In genomic region chr4:45909256-45909655, GRCm38 (mm10) we compare ENCODE assay signal across 25 mouse cellular contexts. TPM values are rescaled to one million over a fixed set of nuclear protein-coding genes. Genes with fewer than 3 reads are reported as not detected.
DNase-seq lines count a peak whose midpoint lies in the region; ATAC-seq and TF ChIP-seq lines count a peak whose summit lies in the region.
"Had no signal": no experiment of that assay in that cellular context is flagged by ENCODE, and none has a peak within 500 bp of the region (broad histone marks: within the 10 kb centered on the region; RNA-seq: fewer than 3 reads in every experiment).

No protein-coding gene starts in this region.

- intact Hi-C loops in left cerebral cortex, postnatal 36 days (cut with DNase I) = no loop called here

- H3K4me2 ChIP-seq in hindbrain, postnatal 0 days (ENCODE audit: low read depth, low read length) = no peak overlapping the region
- H3K4me2 ChIP-seq: heart, embryonic 15.5 days; limb, embryonic 12.5 days; liver, embryonic 12.5 days had no signal

- no peak for ATAC-seq in hindbrain, postnatal 0 days
- ATAC-seq: forebrain, embryonic 16.5 days; liver, embryonic 12.5 days; midbrain, embryonic 16.5 days had no signal

- no peak overlapping the region for H3K27ac ChIP-seq in hindbrain, postnatal 0 days
- H3K27ac ChIP-seq: gastrocnemius, adult 2 months; heart, embryonic 15.5 days; limb, embryonic 12.5 days; liver, embryonic 12.5 days had no signal

- DNase-seq in layer of hippocampus, adult 11-12 months (ENCODE audit: low spot score) = peak; percentile 15
- DNase-seq in layer of hippocampus, postnatal 14 days (ENCODE audit: low spot score in 2 of 2) = no peak
- peak; percentile 43 for DNase-seq in frontal cortex, postnatal 36 days (ENCODE audit: low spot score in 2 of 2)
- DNase-seq in layer of hippocampus, adult 9-11 months = peak; percentile 30
- peak; percentile 35 to 39 for DNase-seq in left cerebral cortex, postnatal 36 days (ENCODE audit: low spot score in 2 of 2)
- DNase-seq in urinary bladder, postnatal 10 days (ENCODE audit: low spot score) = no peak
- DNase-seq in gastrocnemius, postnatal 25 days = no peak
- DNase-seq in hindbrain, postnatal 0 days (ENCODE audit: low spot score) = no peak
- DNase-seq: adrenal gland, postnatal 25 days; B cell, adult 2 months; cerebellum, adult 11-12 months; cerebellum, postnatal 14 days; gastrocnemius, adult 2 months; heart, postnatal 4 days; kidney, adult 2 months; kidney, postnatal 25 days; lung, adult 2 months; lung, postnatal 36 days; thymus, postnatal 14 days had no signal

- TF ChIP-seq CTCF in hindbrain, postnatal 0 days (IDR thresholded peaks at IDR 0.05; ENCODE audit: low read depth) = no peak

- no peaks in the 10 kb centered on the region for H3K27me3 ChIP-seq in hindbrain, postnatal 0 days (ENCODE audit: insufficient read depth, low read length)
- H3K27me3 ChIP-seq: heart, embryonic 15.5 days; limb, embryonic 12.5 days; liver, embryonic 12.5 days had no signal

- H3K36me3 ChIP-seq in hindbrain, postnatal 0 days (ENCODE audit: insufficient read depth, low read length) = no peaks in the 10 kb centered on the region
- H3K36me3 ChIP-seq: heart, embryonic 15.5 days; limb, embryonic 12.5 days; liver, embryonic 12.5 days had no signal

- 90% methylated on average over 13 of the region's 13 CpGs for WGBS in hindbrain, postnatal 0 days

- no peak overlapping the region for H3K4me3 ChIP-seq in hindbrain, postnatal 0 days (ENCODE audit: low read length)
- H3K4me3 ChIP-seq: gastrocnemius, adult 2 months; heart, embryonic 15.5 days; limb, embryonic 12.5 days; liver, embryonic 12.5 days had no signal

- no peaks in the 10 kb centered on the region for H3K9me3 ChIP-seq in hindbrain, postnatal 0 days (ENCODE audit: low read length)
- H3K9me3 ChIP-seq: heart, embryonic 15.5 days; limb, embryonic 12.5 days; liver, embryonic 12.5 days had no signal

- no peaks in the 10 kb centered on the region for H3K4me1 ChIP-seq in hindbrain, postnatal 0 days (ENCODE audit: insufficient read depth, low read length)
- H3K4me1 ChIP-seq: heart, embryonic 15.5 days; limb, embryonic 12.5 days; liver, embryonic 12.5 days had no signal

- H3K9ac ChIP-seq in hindbrain, postnatal 0 days (replicated peaks; ENCODE audit: low read length) = no peak overlapping the region
- H3K9ac ChIP-seq: heart, embryonic 15.5 days; limb, embryonic 12.5 days; liver, embryonic 12.5 days had no signal

RNA-seq across cellular contexts. Expression of gene Ccdc180, which starts 19.2 kb away (rescaled TPM):
- under 1 TPM; 0.38 to 0.71 TPM for total RNA-seq in layer of hippocampus, postnatal 14 days (2021)
- under 1 TPM; 0.12 to 0.14 TPM for total RNA-seq in left cerebral cortex, postnatal 36 days (2021)
- total RNA-seq in gastrocnemius, postnatal 25 days (2021) = not detected
- total RNA-seq in hindbrain, postnatal 0 days (2014; rRNA removed) = 0.63 and 1.0 TPM in 2 replicates
- 0.20 and 0.51 TPM in 2 replicates for polyA plus RNA-seq in hindbrain, postnatal 0 days (2015; fragmentation: Nextera tagmentation; extraction: Ambion mirVana)
- total RNA-seq: gastrocnemius, adult 2 months had no signal
- polyA plus RNA-seq: limb, embryonic 12.5 days; small intestine, adult 2 months had no signal

RNA-seq across cellular contexts. Expression of gene Tdrd7, which starts 55.9 kb away (rescaled TPM):
- 10 to 100 TPM; 25.9 to 26.2 TPM for total RNA-seq in layer of hippocampus, postnatal 14 days (2021)
- 10 to 100 TPM; 24.7 to 24.9 TPM for total RNA-seq in left cerebral cortex, postnatal 36 days (2021)
- total RNA-seq in gastrocnemius, postnatal 25 days (2021) = 1 to 10 TPM; 9.1 to 9.4 TPM
- total RNA-seq in hindbrain, postnatal 0 days (2014; rRNA removed) = 31.3 and 33.4 TPM in 2 replicates
- 23.6 and 26.1 TPM in 2 replicates for polyA plus RNA-seq in hindbrain, postnatal 0 days (2015; fragmentation: Nextera tagmentation; extraction: Ambion mirVana)

Comparison
In these comparisons a context has a peak if more than half of its experiments do, and no peak if none do; other contexts are left out.
1. DNase-seq: peak in layer of hippocampus, adult 11-12 months (single experiment), frontal cortex, postnatal 36 days (2 of 2), layer of hippocampus, adult 9-11 months (single experiment) and left cerebral cortex, postnatal 36 days (2 of 2); none in layer of hippocampus, postnatal 14 days (0 of 2), urinary bladder, postnatal 10 days (single experiment), gastrocnemius, postnatal 25 days (single experiment) and hindbrain, postnatal 0 days (single experiment).